Mouse (Mus musculus): Measurements from ENCODE around the gene Wdr72. TPM values are rescaled to one million over a fixed set of nuclear protein-coding genes. Genes with fewer than 3 reads are reported as not detected.

Gene Wdr72
- polyA plus RNA-seq, 1 experiment from 2014 or later = 0.37 TPM

Other genes with a start within 250 kb of the Wdr72 start
- gene Unc13c, start 141.4 kb upstream of the Wdr72 start, polyA plus RNA-seq (2016; fragmentation: Nextera tagmentation; extraction: Ambion mirVana) = 0.10 and 0.30 TPM in 2 replicates